16 mouse cellular contexts compared by ENCODE assay signal in genomic region chr5:28682821-28683220, GRCm38 (mm10).
"Had no signal": no experiment of that assay in that cellular context is flagged by ENCODE, and none has a peak within 500 bp of the region (broad histone marks: within the 10 kb centered on the region; RNA-seq: fewer than 3 reads in every experiment).

No protein-coding gene starts in this region.

- H3K36me3 ChIP-seq: liver, embryonic 13.5 days; midbrain, embryonic 13.5 days; neural tube, embryonic 12.5 days; neural tube, embryonic 15.5 days had no signal

- DNase-seq: kidney, adult 2 months; kidney, postnatal 36 days; layer of hippocampus, postnatal 36 days; liver, embryonic 13.5 days; lung, adult 2 months; lung, postnatal 14 days; right cerebral cortex, adult 18-20 months; right cerebral cortex, postnatal 14 days; right cerebral cortex, postnatal 4 days; thymus, postnatal 25 days had no signal

- H3K9me3 ChIP-seq: liver, embryonic 13.5 days; midbrain, embryonic 13.5 days; neural tube, embryonic 12.5 days; neural tube, embryonic 15.5 days had no signal

- H3K4me2 ChIP-seq: liver, embryonic 13.5 days; midbrain, embryonic 13.5 days; neural tube, embryonic 12.5 days; neural tube, embryonic 15.5 days had no signal

- H3K27ac ChIP-seq: kidney, postnatal 0 days; left cerebral cortex, adult 2 months; liver, embryonic 13.5 days; macrophage; midbrain, embryonic 13.5 days; neural tube, embryonic 12.5 days; neural tube, embryonic 15.5 days had no signal

- ATAC-seq: midbrain, embryonic 13.5 days had no signal

- H3K4me1 ChIP-seq: liver, embryonic 13.5 days; neural tube, embryonic 12.5 days had no signal

- H3K4me3 ChIP-seq: left cerebral cortex, adult 2 months; liver, embryonic 13.5 days; midbrain, embryonic 13.5 days; neural tube, embryonic 12.5 days; neural tube, embryonic 15.5 days had no signal

- H3K27me3 ChIP-seq: liver, embryonic 13.5 days; midbrain, embryonic 13.5 days; neural tube, embryonic 12.5 days; neural tube, embryonic 15.5 days had no signal

- H3K9ac ChIP-seq: liver, embryonic 13.5 days; midbrain, embryonic 13.5 days; neural tube, embryonic 12.5 days; neural tube, embryonic 15.5 days had no signal
